Mouse (Mus musculus) ES-E14 (cell line): Measurements from ENCODE around the gene Renbp. TPM values are rescaled to one million over a fixed set of nuclear protein-coding genes. Genes with fewer than 3 reads are reported as not detected.
A peak's percentile ranks its signal among the peaks of the same experiment; 100 is the strongest.

Experiments used
- DNase-seq: peaks from one replicate; pipeline ENCODE4 v3.0.0-alpha.2; 2013; ENCODE audit warnings: low read depth, low spot score
- H3K27ac ChIP-seq: 2 replicates; pipeline ENCODE4 v1.5.1; 2012; ENCODE audit warnings: low read depth, mild to moderate bottlenecking, low read length, moderate library complexity, mixed read lengths; ENCODE audit not compliant: poor library complexity, insufficient read depth, severe bottlenecking
- H3K36me3 ChIP-seq: 2 replicates; pipeline ENCODE4 v1.6.1; 2012; ENCODE audit warnings: mild to moderate bottlenecking, low read length, moderate library complexity, mixed read lengths; ENCODE audit not compliant: control insufficient read depth, poor library complexity, insufficient read depth, severe bottlenecking
- H3K4me1 ChIP-seq, 2 experiments: fragments of 150-350 bp in 1 of 2; sonication (generic) in 1 of 2; 2 replicates each; pipeline ENCODE4 v1.6.1; 2012; ENCODE audit warnings: low read length in 2 of 2, mild to moderate bottlenecking in 1 of 2, mixed read lengths in 1 of 2; ENCODE audit not compliant: control insufficient read depth in 2 of 2, insufficient read depth in 2 of 2, poor library complexity in 1 of 2
- H3K4me3 ChIP-seq, 2 experiments: fragments of 150-350 bp in 1 of 2; sonication (generic) in 1 of 2; 2 replicates each; pipeline ENCODE4 v1.5.1; 2012; ENCODE audit warnings: low read length in 2 of 2, low read depth in 1 of 2, mild to moderate bottlenecking in 1 of 2, mixed read lengths in 1 of 2; ENCODE audit not compliant: insufficient read depth in 1 of 2, poor library complexity in 1 of 2, severe bottlenecking in 1 of 2
- H3K9ac ChIP-seq: 2 replicates; pipeline ENCODE4 v1.6.1; 2012; ENCODE audit warnings: low read depth, mild to moderate bottlenecking, low read length, mixed read lengths; ENCODE audit not compliant: poor library complexity, insufficient read depth, severe bottlenecking
- H3K9me3 ChIP-seq: fragments of 150-350 bp; sonication (generic); 2 replicates; pipeline ENCODE4 v1.6.1; 2012; ENCODE audit warnings: low read depth, mild to moderate bottlenecking, low read length; ENCODE audit not compliant: control insufficient read depth, insufficient read depth
- CHD2 ChIP-seq: IDR thresholded peaks from 2 replicates; pipeline ENCODE4 v1.6.1; 2014; ENCODE audit warnings: mild to moderate bottlenecking, low read depth, low read length, inconsistent platforms
- HCFC1 ChIP-seq: IDR thresholded peaks from 2 replicates; pipeline ENCODE4 v1.6.1; 2012; ENCODE audit warnings: low read length, inconsistent platforms, borderline replicate concordance; ENCODE audit not compliant: insufficient read depth
- MAFK ChIP-seq: IDR thresholded peaks from 2 replicates; pipeline ENCODE4 v1.6.1; 2014; ENCODE audit warnings: mild to moderate bottlenecking, low read depth, low read length, inconsistent platforms; ENCODE audit not compliant: insufficient read depth
- ZC3H11A ChIP-seq: IDR thresholded peaks from 2 replicates; pipeline ENCODE4 v1.6.1; 2012; ENCODE audit warnings: low read depth, mild to moderate bottlenecking, inconsistent platforms, low read length, borderline replicate concordance
- ZNF384 ChIP-seq: IDR thresholded peaks from 2 replicates; pipeline ENCODE4 v1.6.1; 2012; ENCODE audit warnings: low read depth, low read length, inconsistent platforms
- in situ Hi-C, 2 experiments: fragments of 600-800 bp; cut with MboI; formaldehyde crosslinking; loops; one replicate each; pipeline ENCODE4 v1.15.1; 2025; ENCODE audit warnings: low sequenced_read_pairs in 2 of 2, inconsistent platforms in 1 of 2; ENCODE audit not compliant: unreplicated experiment in 2 of 2
- total RNA-seq: library from RNA; depleted of rRNA; stranded (reverse); fragments of 300-350 nt; gene quantifications from 2 replicates; pipeline ENCODE4 v1.2.3, GENCODE M21; 2012

Renbp gene
- total RNA-seq, 1 experiment: 33.4 TPM

GRCm38 (mm10) chrX:73948647-73949046 is 18.0 kb upstream of the Renbp start:
- in situ Hi-C loops: no loop called here

GRCm38 (mm10) chrX:73946896-73947295 is 16.2 kb upstream of the Renbp start:
- no peak for DNase-seq
- Histone ChIP-seq H3K36me3 (peaks cover 80% of the 10 kb centered on the region), H3K9me3 (no peaks in the 10 kb centered on the region), H3K4me3 (no peak overlapping the region), H3K4me1 (peaks cover 0 to 3% of the 10 kb centered on the region in 2 experiments; a peak in 1 of 4 replicates), H3K27ac (no peak overlapping the region), H3K9ac (no peak overlapping the region)
- in situ Hi-C loops: no loop called here
- TF ChIP-seq HCFC1 (no peak), ZNF384 (no peak), CHD2 (no peak), MAFK (no peak), ZC3H11A (no peak)

More at GRCm38 (mm10) chrX:73948647-73949046, 18.0 kb upstream of the Renbp start:
- Histone ChIP-seq H3K4me1 (peaks cover 0 to 3% of the 10 kb centered on the region in 2 experiments; a peak in 1 of 4 replicates), H3K27ac (no peak overlapping the region), H3K9ac (no peak overlapping the region), H3K36me3 (peaks cover 87% of the 10 kb centered on the region), H3K9me3 (no peaks in the 10 kb centered on the region), H3K4me3 (no peak overlapping the region)
- TF ChIP-seq MAFK (no peak), HCFC1 (no peak), ZC3H11A (no peak), ZNF384 (no peak), CHD2 (no peak)
- DNase-seq: peak; percentile 41

GRCm38 (mm10) chrX:73942294-73942693 is 11.6 kb upstream of the Renbp start:
- Histone ChIP-seq H3K27ac (no peak overlapping the region), H3K9me3 (no peaks in the 10 kb centered on the region), H3K4me1 (no peaks in the 10 kb centered on the region), H3K4me3 (no peak overlapping the region), H3K36me3 (peaks cover 41% of the 10 kb centered on the region), H3K9ac (no peak overlapping the region)
- DNase-seq: no peak
- in situ Hi-C loops: no loop called here
- TF ChIP-seq HCFC1 (no peak), ZC3H11A (no peak), ZNF384 (no peak), CHD2 (no peak), MAFK (no peak)

GRCm38 (mm10) chrX:73941860-73942259 is 11.2 kb upstream of the Renbp start:
- H3K4me1 ChIP-seq: no peaks in the 10 kb centered on the region
- DNase-seq: no peak
- H3K36me3 ChIP-seq: peaks cover 36% of the 10 kb centered on the region
- no peak for TF ChIP-seq ZC3H11A
- no peak for TF ChIP-seq HCFC1
- no peak for TF ChIP-seq MAFK
- no peak for TF ChIP-seq ZNF384
- H3K27ac ChIP-seq: no peak overlapping the region
- H3K9me3 ChIP-seq: no peaks in the 10 kb centered on the region
- H3K9ac ChIP-seq: no peak overlapping the region
- in situ Hi-C loops: no loop called here
- H3K4me3 ChIP-seq: no peak overlapping the region

GRCm38 (mm10) chrX:73931871-73932270 is 1.2 kb upstream of the Renbp start:
- no peak for DNase-seq
- Histone ChIP-seq H3K4me1 (peaks cover 4 to 7% of the 10 kb centered on the region in 2 experiments; a peak in 1 of 4 replicates), H3K9ac (no peak overlapping the region), H3K4me3 (no peak overlapping the region), H3K36me3 (peaks cover 13% of the 10 kb centered on the region), H3K9me3 (no peaks in the 10 kb centered on the region), H3K27ac (no peak overlapping the region)
- in situ Hi-C loops: no loop called here
- no peak for TF ChIP-seq CHD2
- peak; percentile 85 for TF ChIP-seq MAFK
- TF ChIP-seq ZC3H11A: no peak
- TF ChIP-seq HCFC1: no peak
